Mouse (Mus musculus) hindbrain, postnatal 0 days (tissue): ENCODE results near the gene Gart. TPM values are rescaled to one million over a fixed set of nuclear protein-coding genes. Genes with fewer than 3 reads are reported as not detected.
A peak's percentile ranks its signal among the peaks of the same experiment; 100 is the strongest.

Source experiments
- ATAC-seq: fragments of 200-750 bp; cut with Nextera tagmentation; 2 replicates; pipeline ENCODE4 v1.8.0; 2017; ENCODE audit warnings: mild to moderate bottlenecking, moderate TSS enrichment, moderate library complexity
- DNase-seq: peaks from one replicate; pipeline ENCODE4 v3.0.0-alpha.2; 2015; ENCODE audit warnings: low spot score
- H3K27ac ChIP-seq: fragments of 300-500 bp; sonication (generic); 2 replicates; pipeline ENCODE4 v1.5.1; 2014; ENCODE audit warnings: mild to moderate bottlenecking
- H3K27me3 ChIP-seq: fragments of 300-500 bp; sonication (generic); 2 replicates; pipeline ENCODE4 v1.6.1; 2014; ENCODE audit warnings: low read length, mixed read lengths; ENCODE audit not compliant: insufficient read depth
- H3K36me3 ChIP-seq: fragments of 300-500 bp; sonication (generic); 2 replicates; pipeline ENCODE4 v1.6.1; 2014; ENCODE audit warnings: low read length, mixed read lengths; ENCODE audit not compliant: insufficient read depth
- H3K4me1 ChIP-seq: fragments of 300-500 bp; sonication (generic); 2 replicates; pipeline ENCODE4 v1.6.1; 2014; ENCODE audit warnings: antibody characterized with exemption, low read length, mixed read lengths; ENCODE audit not compliant: insufficient read depth
- H3K4me2 ChIP-seq: fragments of 300-500 bp; sonication (generic); 2 replicates; pipeline ENCODE4 v1.6.1; 2014; ENCODE audit warnings: low read depth, mild to moderate bottlenecking, low read length, moderate library complexity, mixed read lengths
- H3K4me3 ChIP-seq: fragments of 300-500 bp; sonication (generic); 2 replicates; pipeline ENCODE4 v1.5.1; 2014; ENCODE audit warnings: low read length
- H3K9ac ChIP-seq: fragments of 300-500 bp; sonication (generic); replicated peaks from 2 replicates; pipeline ENCODE4 v1.6.1; 2014; ENCODE audit warnings: mild to moderate bottlenecking, low read length, moderate library complexity, mixed read lengths
- H3K9me3 ChIP-seq: fragments of 300-500 bp; sonication (generic); 2 replicates; pipeline ENCODE4 v1.6.1; 2016; ENCODE audit warnings: low read length, mixed read lengths
- CTCF ChIP-seq: IDR thresholded peaks from 2 replicates; pipeline ENCODE4 v1.5.1; 2016; ENCODE audit warnings: antibody characterized with exemption, control low read depth, low read depth
- WGBS: fragments of 180-500 bp; shearing (Covaris S2); extraction: QIAGEN DNeasy Blood & Tissue Kit; methylation state at CpG from one replicate; pipeline ENCODE4 v1.1.7; 2014; 5-methylcytosine and 5-hydroxymethylcytosine counted together
- polyA plus RNA-seq: library from polyadenylated mRNA; unstranded; fragments of >200 nt; fragmentation: Nextera tagmentation; extraction: Ambion mirVana; gene quantifications from 2 replicates; pipeline ENCODE4 v1.2.1, GENCODE M21; 2015
- total RNA-seq: library from RNA; depleted of rRNA; stranded (reverse); fragments of >200 nt; gene quantifications from 2 replicates; pipeline ENCODE4 v1.2.3, GENCODE M21; 2014

Gart gene
- total and polyA plus RNA-seq, 2 experiments from 2014 or later = 40.9 to 46.2 TPM

- Histone ChIP-seq H3K9ac (no peak overlapping the region), H3K4me3 (no peak overlapping the region), H3K36me3 (no peaks in the 10 kb centered on the region), H3K4me2 (no peak overlapping the region), H3K4me1 (peaks cover 6% of the 10 kb centered on the region; the same call in 1 of the 2 replicates), H3K27ac (no peak overlapping the region), H3K27me3 (no peaks in the 10 kb centered on the region), H3K9me3 (no peaks in the 10 kb centered on the region)
- ATAC-seq = no peak
- no peak for DNase-seq
- 0 out of 2 replicates have a peak, but pooled peaks have one; percentile 10 for TF ChIP-seq CTCF
These were observed 47.5 kb downstream of the Gart start for GRCm38 (mm10) chr16:91599242-91599641.

- WGBS = under 1% methylated on average over 31 of the region's 34 CpGs
- Histone ChIP-seq H3K36me3 (no peaks in the 10 kb centered on the region), H3K9ac (peak within 1 kb of the TSS; percentile 84)
These were observed 49.1 kb downstream of the Gart start, which contains the start of gene Tmem50b for GRCm38 (mm10) chr16:91597672-91598010. Gene Tmem50b, minus strand, starts transcription at chr16:91597800.

GRCm38 (mm10) chr16:91596779-91597671 is 49.7 kb downstream of the Gart start:
- TF ChIP-seq CTCF = no peak; the same call in 1 of the 2 replicates
- DNase-seq = peak; percentile 62
- peak overlapping the region; percentile 84 for H3K9ac ChIP-seq
- H3K4me3 ChIP-seq = peak overlapping the region; percentile 90
- peaks cover 6% of the 10 kb centered on the region; the same call in 1 of the 2 replicates for H3K4me1 ChIP-seq
- peak; percentile 81 for ATAC-seq
- peak overlapping the region; percentile 73 for H3K4me2 ChIP-seq
- peak overlapping the region; percentile 80 for H3K27ac ChIP-seq
- H3K9me3 ChIP-seq = no peaks in the 10 kb centered on the region
- H3K36me3 ChIP-seq = no peaks in the 10 kb centered on the region
- under 1% methylated on average over 55 of the region's 75 CpGs for WGBS
- no peaks in the 10 kb centered on the region for H3K27me3 ChIP-seq

More at GRCm38 (mm10) chr16:91597672-91598010, 49.1 kb downstream of the Gart start, which contains the start of gene Tmem50b:
- Histone ChIP-seq H3K4me2 (peak within 1 kb of the TSS; percentile 73), H3K4me3 (peak within 1 kb of the TSS; percentile 90), H3K9me3 (no peaks in the 10 kb centered on the region), H3K27me3 (no peaks in the 10 kb centered on the region), H3K4me1 (peaks cover 6% of the 10 kb centered on the region; the same call in 1 of the 2 replicates), H3K27ac (peak within 1 kb of the TSS; percentile 80)
- DNase-seq (peak; percentile 98), ATAC-seq (peak; percentile 99)
- TF ChIP-seq CTCF = no peak

- no peaks in the 10 kb centered on the region for H3K9me3 ChIP-seq
- no peak overlapping the region for H3K27ac ChIP-seq
- peak overlapping the region; percentile 90 for H3K4me3 ChIP-seq
- peak overlapping the region; percentile 73 for H3K4me2 ChIP-seq
- DNase-seq (no peak), ATAC-seq (no peak)
- peaks cover 6% of the 10 kb centered on the region; the same call in 1 of the 2 replicates for H3K4me1 ChIP-seq
- peak overlapping the region; percentile 84 for H3K9ac ChIP-seq
- H3K27me3 ChIP-seq = no peaks in the 10 kb centered on the region
- H3K36me3 ChIP-seq = no peaks in the 10 kb centered on the region
- WGBS = 19% methylated on average over 9 of the region's 9 CpGs
- no peak for TF ChIP-seq CTCF
These were observed 50.4 kb downstream of the Gart start for GRCm38 (mm10) chr16:91596397-91596778.

- WGBS = 54% methylated on average over 6 of the region's 6 CpGs
These were observed 51.7 kb downstream of the Gart start for GRCm38 (mm10) chr16:91595076-91595475.

GRCm38 (mm10) chr16:91593262-91593661 is 53.5 kb downstream of the Gart start:
- no peak for DNase-seq
- 76% methylated on average over 3 of the region's 3 CpGs for WGBS

More at GRCm38 (mm10) chr16:91595076-91595475, 51.7 kb downstream of the Gart start:
- H3K9ac ChIP-seq = no peak overlapping the region
- H3K9me3 ChIP-seq = no peaks in the 10 kb centered on the region
- peaks cover 6% of the 10 kb centered on the region; the same call in 1 of the 2 replicates for H3K4me1 ChIP-seq
- no peak for TF ChIP-seq CTCF
- peak; percentile 62 for DNase-seq
- no peak overlapping the region for H3K4me2 ChIP-seq
- no peaks in the 10 kb centered on the region for H3K27me3 ChIP-seq
- no peaks in the 10 kb centered on the region for H3K36me3 ChIP-seq
- H3K4me3 ChIP-seq = no peak overlapping the region
- H3K27ac ChIP-seq = no peak overlapping the region
- no peak for ATAC-seq

More at GRCm38 (mm10) chr16:91593262-91593661, 53.5 kb downstream of the Gart start:
- TF ChIP-seq CTCF = no peak
- Histone ChIP-seq H3K36me3 (no peaks in the 10 kb centered on the region), H3K9me3 (no peaks in the 10 kb centered on the region), H3K4me3 (no peak overlapping the region), H3K27ac (no peak overlapping the region), H3K27me3 (no peaks in the 10 kb centered on the region), H3K4me2 (no peak overlapping the region), H3K4me1 (peaks cover 6% of the 10 kb centered on the region; the same call in 1 of the 2 replicates), H3K9ac (no peak overlapping the region)
- no peak for ATAC-seq
